Mouse (Mus musculus) C2C12 (cell line): ENCODE data around the gene Nr1h2. TPM values are rescaled to one million over a fixed set of nuclear protein-coding genes. Genes with fewer than 3 reads are reported as not detected.

Experiments
- H3K27me3 ChIP-seq: one replicate; pipeline ENCODE4 v1.6.1; 2011; ENCODE audit not compliant: control insufficient read depth, insufficient read depth, insufficient read length
- H3K36me3 ChIP-seq: one replicate; pipeline ENCODE4 v1.6.1; 2011; ENCODE audit not compliant: control insufficient read depth, insufficient read depth
- H3K4me3 ChIP-seq: one replicate; pipeline ENCODE4 v1.5.1; 2011; ENCODE audit warnings: mild to moderate bottlenecking, control low read depth; ENCODE audit not compliant: poor library complexity, insufficient read depth, severe bottlenecking
- H3K79me2 ChIP-seq: one replicate; pipeline ENCODE4 v1.6.1; 2011; ENCODE audit not compliant: control insufficient read depth, insufficient read depth
- H3K79me3 ChIP-seq: one replicate; pipeline ENCODE4 v1.6.1; 2011; ENCODE audit warnings: low read depth, control low read depth
- H3ac ChIP-seq: one replicate; pipeline ENCODE3; 2011; ENCODE audit warnings: low read depth; ENCODE audit not compliant: control insufficient read depth, insufficient read length
- CEBPB ChIP-seq: IDR thresholded peaks from one replicate; pipeline ENCODE4 v1.6.1; 2011; ENCODE audit warnings: low read depth, mild to moderate bottlenecking, control low read depth, moderate library complexity
- CTCF ChIP-seq: IDR thresholded peaks from one replicate; pipeline ENCODE4 v1.5.1; 2011; ENCODE audit not compliant: control insufficient read depth, insufficient read depth, insufficient read length
- FOSL1 ChIP-seq: IDR thresholded peaks from one replicate; pipeline ENCODE4 v1.8.0; 2011; ENCODE audit warnings: mild to moderate bottlenecking, low read length; ENCODE audit not compliant: poor library complexity, insufficient read depth, severe bottlenecking
- MAX ChIP-seq: IDR thresholded peaks from one replicate; pipeline ENCODE4 v1.6.1; 2011; ENCODE audit warnings: mild to moderate bottlenecking, control low read depth
- MYOD1 ChIP-seq: IDR thresholded peaks from one replicate; pipeline ENCODE4 v1.6.1; 2011; ENCODE audit warnings: low read depth; ENCODE audit not compliant: control insufficient read depth, insufficient read length
- MYOG ChIP-seq: IDR thresholded peaks from one replicate; pipeline ENCODE4 v1.6.1; 2011; ENCODE audit not compliant: control insufficient read depth, insufficient read length; ENCODE audit errors: extremely low read depth
- USF1 ChIP-seq: IDR thresholded peaks from one replicate; pipeline ENCODE4 v1.6.1; 2011; ENCODE audit warnings: low read depth, mild to moderate bottlenecking, control low read depth, moderate library complexity
- polyA plus RNA-seq: library from polyadenylated mRNA; unstranded; fragments of >200 nt; fragmentation: generic; extraction: Trizol; gene quantifications from one replicate; pipeline ENCODE4 v1.2.1, GENCODE M21; 2012; ENCODE audit warnings: missing spikeins

Gene Nr1h2
- polyA plus RNA-seq, 1 experiment = 61.0 TPM

DNA sequence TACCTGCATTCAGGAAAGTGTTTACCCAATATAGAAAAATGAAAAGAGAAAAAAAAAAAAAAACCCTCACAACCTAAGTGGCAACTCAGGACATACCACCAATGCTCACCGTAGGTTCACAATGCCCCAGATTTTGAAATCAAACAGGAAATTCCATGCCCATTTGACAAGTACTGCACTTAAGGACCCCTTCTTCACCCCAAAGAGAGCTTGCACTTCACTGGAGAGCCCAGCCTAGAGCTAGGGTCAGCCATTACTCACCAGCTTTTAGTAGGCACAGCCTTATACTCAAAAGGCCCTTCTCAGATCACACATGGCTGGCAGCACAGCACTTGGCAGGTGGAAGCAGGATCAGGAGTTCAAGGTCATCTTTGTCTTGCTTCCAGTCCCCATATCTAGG is 29.4 kb upstream of the Nr1h2 start:
- Histone ChIP-seq H3K27me3 (peaks cover 47% of the 10 kb centered on the region), H3K79me3 (no peaks in the 10 kb centered on the region), H3K79me2 (no peaks in the 10 kb centered on the region), H3K36me3 (no peaks in the 10 kb centered on the region), H3ac (no peak overlapping the region), H3K4me3 (no peak overlapping the region)
- TF ChIP-seq FOSL1 (no peak), MYOG (no peak), USF1 (no peak), MAX (no peak), MYOD1 (no peak), CEBPB (no peak), CTCF (no peak)

DNA sequence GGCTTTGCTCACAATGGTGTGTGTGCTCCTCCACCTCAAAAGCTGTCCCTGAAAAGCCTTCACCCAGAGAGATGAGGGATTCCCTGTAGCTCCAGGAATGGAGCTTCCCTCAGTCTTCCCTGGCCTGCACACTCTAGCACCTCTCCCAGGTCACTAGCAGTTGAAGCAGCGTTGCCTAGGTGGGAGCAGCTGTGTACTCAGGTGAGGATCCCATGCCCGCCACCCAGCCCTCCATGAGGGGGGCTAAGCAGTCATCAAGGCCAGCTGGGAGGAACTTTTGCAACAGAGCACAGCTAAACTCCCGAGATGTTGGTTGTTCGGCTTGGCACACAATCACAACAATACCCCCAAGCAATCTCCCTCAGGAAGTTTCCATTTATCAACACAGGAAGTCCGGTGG is 29.0 kb upstream of the Nr1h2 start:
- Histone ChIP-seq H3K4me3 (no peak overlapping the region), H3K36me3 (no peaks in the 10 kb centered on the region), H3ac (no peak overlapping the region), H3K27me3 (peaks cover 43% of the 10 kb centered on the region), H3K79me2 (no peaks in the 10 kb centered on the region), H3K79me3 (no peaks in the 10 kb centered on the region)
- TF ChIP-seq MYOG (no peak), CTCF (no peak), MYOD1 (no peak), USF1 (no peak), MAX (no peak), FOSL1 (no peak), CEBPB (no peak)

DNA sequence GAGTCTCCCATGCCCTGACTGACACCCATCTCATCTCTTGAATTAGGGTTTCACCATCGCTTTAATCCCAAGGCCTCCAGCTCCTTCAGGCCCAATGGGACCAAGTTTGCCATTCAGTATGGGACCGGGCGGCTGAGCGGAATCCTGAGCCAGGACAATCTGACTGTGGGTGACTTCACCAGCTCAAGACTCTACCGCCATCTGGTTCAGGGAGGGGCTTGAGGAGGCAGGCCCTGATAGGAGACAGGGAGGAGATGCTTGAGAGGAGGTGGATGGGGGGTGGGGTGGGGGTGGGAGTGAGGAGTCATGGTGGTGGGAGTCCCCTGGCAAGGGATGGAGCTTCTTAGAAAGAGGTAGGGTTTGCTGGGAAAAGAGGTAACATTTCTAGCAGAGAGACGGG is 27.9 kb upstream of the Nr1h2 start:
- no peak overlapping the region for H3K4me3 ChIP-seq
- peaks cover 32% of the 10 kb centered on the region for H3K27me3 ChIP-seq
- H3K79me3 ChIP-seq = no peaks in the 10 kb centered on the region
- no peak overlapping the region for H3ac ChIP-seq
- H3K79me2 ChIP-seq = no peaks in the 10 kb centered on the region
- no peaks in the 10 kb centered on the region for H3K36me3 ChIP-seq
- TF ChIP-seq CTCF (no peak), MAX (no peak), FOSL1 (no peak), MYOD1 (no peak), USF1 (no peak)

DNA sequence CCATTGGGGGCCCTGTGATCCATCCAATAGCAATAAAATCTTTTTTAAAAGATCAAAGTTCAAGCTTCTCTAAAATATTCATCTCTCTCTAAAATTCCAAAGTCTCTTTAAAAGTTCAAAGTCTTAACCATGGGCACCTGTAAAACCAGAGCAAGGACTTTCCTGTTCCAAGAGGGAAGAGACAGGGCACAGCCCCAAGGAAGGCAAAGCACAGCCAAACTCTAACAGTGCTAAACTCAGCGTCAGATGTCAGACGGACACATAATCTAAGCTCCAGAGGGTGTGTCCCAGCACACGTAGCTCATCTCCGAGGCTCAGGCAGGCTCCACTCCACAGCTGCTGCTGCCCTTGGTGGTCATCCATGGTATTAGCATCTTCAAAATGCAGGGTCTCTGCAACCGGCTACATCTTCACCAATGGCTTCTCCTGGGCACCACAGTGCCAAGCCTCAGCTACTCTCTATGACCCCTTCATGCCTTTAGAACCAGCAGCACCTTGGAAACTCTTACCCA is 22.6 kb upstream of the Nr1h2 start:
- H3ac ChIP-seq = no peak overlapping the region
- H3K4me3 ChIP-seq = no peak overlapping the region
- no peaks in the 10 kb centered on the region for H3K79me3 ChIP-seq
- no peaks in the 10 kb centered on the region for H3K36me3 ChIP-seq
- H3K79me2 ChIP-seq = no peaks in the 10 kb centered on the region
- TF ChIP-seq CTCF (no peak), USF1 (no peak), MYOD1 (no peak), CEBPB (no peak), MAX (no peak), MYOG (no peak), FOSL1 (no peak)
- peaks cover 11% of the 10 kb centered on the region for H3K27me3 ChIP-seq

DNA sequence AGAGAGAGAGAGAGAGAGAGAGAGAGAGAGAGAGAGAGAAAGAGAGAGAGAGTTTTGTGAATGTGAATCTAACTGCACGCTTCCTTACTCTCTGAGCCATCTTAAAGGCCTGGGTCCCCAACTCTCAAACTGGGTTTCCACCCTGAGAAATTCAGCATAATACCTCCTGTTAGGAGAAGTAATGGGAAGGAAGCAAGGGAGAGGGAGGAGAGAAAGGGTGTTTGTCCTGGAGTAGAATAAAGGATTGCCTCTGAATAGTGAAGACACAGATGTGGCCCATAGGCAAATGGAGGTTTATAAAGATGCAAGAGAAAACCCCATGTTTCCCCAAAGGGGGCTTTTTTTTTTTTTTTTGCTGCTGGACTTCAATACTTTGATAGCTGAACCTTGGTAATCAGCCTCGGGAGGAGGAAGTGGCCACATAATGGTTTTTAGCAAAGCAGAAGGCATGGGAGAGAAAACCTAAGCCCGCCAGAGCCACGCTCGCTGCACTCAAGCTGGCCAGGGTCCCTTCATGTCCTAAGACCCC is 19.3 kb upstream of the Nr1h2 start:
- H3ac ChIP-seq = no peak overlapping the region
- no peaks in the 10 kb centered on the region for H3K79me3 ChIP-seq
- H3K36me3 ChIP-seq = no peaks in the 10 kb centered on the region
- H3K4me3 ChIP-seq = no peak overlapping the region
- peaks cover 14% of the 10 kb centered on the region for H3K27me3 ChIP-seq
- TF ChIP-seq MAX = no peak
- TF ChIP-seq FOSL1 = no peak
- TF ChIP-seq CTCF = no peak
- no peak for TF ChIP-seq MYOG
- TF ChIP-seq MYOD1 = no peak
- no peak for TF ChIP-seq CEBPB
- TF ChIP-seq USF1 = no peak
- no peaks in the 10 kb centered on the region for H3K79me2 ChIP-seq

DNA sequence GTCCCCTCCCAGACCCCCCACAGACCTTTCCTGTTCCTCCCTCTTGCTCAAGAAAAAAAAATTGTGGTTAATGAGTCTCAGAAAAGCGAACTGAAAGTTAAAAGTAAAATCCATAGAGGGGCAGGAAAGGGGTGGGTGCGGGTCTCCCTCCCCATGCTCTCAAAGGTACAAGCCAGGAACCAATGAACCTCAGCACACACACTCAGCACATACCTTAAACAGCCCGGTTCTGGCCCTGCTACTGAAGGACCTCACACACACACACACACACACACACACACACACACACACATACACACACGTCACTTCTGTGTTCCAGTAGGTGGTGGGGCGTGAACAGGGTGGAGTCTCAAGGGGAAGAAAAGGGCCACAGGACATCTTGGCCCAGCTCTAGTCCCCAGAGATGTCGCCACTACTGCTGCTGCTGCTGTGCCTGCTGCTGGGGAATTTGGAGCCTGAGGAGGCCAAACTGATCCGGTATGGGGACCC is 18.5 kb upstream of the Nr1h2 start, which contains the start of gene Napsa:
Gene Napsa (plus strand): TSS at position 168 of the 489 bp plus-strand sequence.
- Histone ChIP-seq H3K79me3 (no peaks in the 10 kb centered on the region), H3K4me3 (no peak within 1 kb of the TSS), H3K27me3 (peaks cover 14% of the 10 kb centered on the region), H3K79me2 (no peaks in the 10 kb centered on the region), H3K36me3 (no peaks in the 10 kb centered on the region), H3ac (no peak within 1 kb of the TSS)
- TF ChIP-seq MYOG (no peak), USF1 (no peak), CTCF (no peak), CEBPB (no peak), FOSL1 (no peak), MAX (no peak), MYOD1 (no peak)
